Mouse (Mus musculus) forebrain, embryonic 11.5 days (tissue): Measurements from ENCODE around the gene Fam57a. TPM values are rescaled to one million over a fixed set of nuclear protein-coding genes. Genes with fewer than 3 reads are reported as not detected.

Experiments
- ATAC-seq: fragments of 200-750 bp; cut with Nextera tagmentation; replicated peaks from 2 replicates; pipeline ENCODE4 v1.8.0; 2017; ENCODE audit warnings: moderate TSS enrichment; ENCODE audit not compliant: low FRiP score
- DNase-seq: peaks from one replicate; pipeline ENCODE4 v3.0.0-alpha.2; 2017; ENCODE audit warnings: low spot score
- H3K27ac ChIP-seq: fragments of 300-500 bp; sonication (generic); 2 replicates; pipeline ENCODE4 v1.5.1; 2014; ENCODE audit warnings: low read depth, low read length
- H3K27me3 ChIP-seq: fragments of 300-500 bp; sonication (generic); 2 replicates; pipeline ENCODE4 v1.6.1; 2014; ENCODE audit warnings: mild to moderate bottlenecking, low read length, mixed read lengths; ENCODE audit not compliant: control insufficient read depth, insufficient read depth
- H3K36me3 ChIP-seq: fragments of 300-500 bp; sonication (generic); 2 replicates; pipeline ENCODE4 v1.6.1; 2014; ENCODE audit warnings: mild to moderate bottlenecking, low read length, moderate library complexity, mixed read lengths; ENCODE audit not compliant: control insufficient read depth, insufficient read depth
- H3K4me1 ChIP-seq: fragments of 300-500 bp; sonication (generic); replicated peaks from 2 replicates; pipeline ENCODE4 v1.6.1; 2014; ENCODE audit warnings: low read length, mixed read lengths; ENCODE audit not compliant: control insufficient read depth, insufficient read depth
- H3K4me2 ChIP-seq: fragments of 300-500 bp; sonication (generic); 2 replicates; pipeline ENCODE4 v1.6.1; 2014; ENCODE audit warnings: low read depth, mild to moderate bottlenecking, low read length, moderate library complexity, mixed read lengths; ENCODE audit not compliant: severe bottlenecking
- H3K4me3 ChIP-seq: fragments of 300-500 bp; sonication (generic); 2 replicates; pipeline ENCODE4 v1.5.1; 2014; ENCODE audit warnings: low read depth, low read length
- H3K9ac ChIP-seq: fragments of 300-500 bp; sonication (generic); 2 replicates; pipeline ENCODE4 v1.6.1; 2014; ENCODE audit warnings: low read length
- H3K9me3 ChIP-seq: fragments of 300-500 bp; sonication (generic); 2 replicates; pipeline ENCODE4 v1.6.1; 2016; ENCODE audit warnings: low read length, mixed read lengths; ENCODE audit not compliant: control insufficient read depth
- WGBS: fragments of 180-500 bp; shearing (Covaris S2); extraction: QIAGEN DNeasy Blood & Tissue Kit; methylation state at CpG from one replicate; pipeline ENCODE4 v1.1.7; 2014; 5-methylcytosine and 5-hydroxymethylcytosine counted together
- polyA plus RNA-seq: library from polyadenylated mRNA; unstranded; fragments of >200 nt; fragmentation: Nextera tagmentation; extraction: Ambion mirVana; gene quantifications from 2 replicates; pipeline ENCODE4 v1.2.1, GENCODE M21; 2014

The Fam57a gene
- polyA plus RNA-seq, 1 experiment from 2014 or later: 34.6 TPM

- H3K27ac ChIP-seq: no peak overlapping the region
- H3K9me3 ChIP-seq: no peaks in the 10 kb centered on the region
- H3K27me3 ChIP-seq: no peaks in the 10 kb centered on the region
- H3K4me1 ChIP-seq: peaks cover 3% of the 10 kb centered on the region
- no peak for ATAC-seq
- H3K4me3 ChIP-seq: no peak overlapping the region
- H3K4me2 ChIP-seq: no peak overlapping the region
- H3K9ac ChIP-seq: no peak overlapping the region
- no peak for DNase-seq
- no peaks in the 10 kb centered on the region for H3K36me3 ChIP-seq
Measured at GRCm38 (mm10) chr11:76246439-76246838, 67.0 kb downstream of the Fam57a start.

- H3K27me3 ChIP-seq: no peaks in the 10 kb centered on the region
- H3K27ac ChIP-seq: no peak overlapping the region
- peaks cover 3% of the 10 kb centered on the region for H3K4me1 ChIP-seq
- H3K9ac ChIP-seq: no peak overlapping the region
- H3K9me3 ChIP-seq: no peaks in the 10 kb centered on the region
- DNase-seq: no peak
- no peaks in the 10 kb centered on the region for H3K36me3 ChIP-seq
- 61% methylated on average over 2 of the region's 2 CpGs for WGBS
- no peak overlapping the region for H3K4me3 ChIP-seq
- no peak for ATAC-seq
- H3K4me2 ChIP-seq: no peak overlapping the region
Measured at GRCm38 (mm10) chr11:76247239-76247638, 67.8 kb downstream of the Fam57a start.

GRCm38 (mm10) chr11:76252036-76252435 is 72.6 kb downstream of the Fam57a start:
- DNase-seq (peak; percentile 45), ATAC-seq (no peak)
- Histone ChIP-seq H3K9me3 (no peaks in the 10 kb centered on the region), H3K9ac (no peak overlapping the region), H3K27ac (no peak overlapping the region), H3K27me3 (no peaks in the 10 kb centered on the region), H3K4me2 (no peak overlapping the region), H3K4me1 (peaks cover 5% of the 10 kb centered on the region; the same call in 1 of the 2 replicates), H3K36me3 (no peaks in the 10 kb centered on the region), H3K4me3 (no peak overlapping the region)
- 71% methylated on average over 3 of the region's 3 CpGs for WGBS

- Histone ChIP-seq H3K4me2 (no peak overlapping the region), H3K27me3 (no peaks in the 10 kb centered on the region), H3K9me3 (no peaks in the 10 kb centered on the region), H3K36me3 (no peaks in the 10 kb centered on the region; the same call in 1 of the 2 replicates), H3K4me3 (no peak overlapping the region), H3K4me1 (peaks cover 5% of the 10 kb centered on the region; the same call in 1 of the 2 replicates), H3K9ac (no peak overlapping the region), H3K27ac (0 out of 2 replicates have a peak overlapping the region, but pooled peaks have one; percentile 7)
- ATAC-seq (peak; percentile 85), DNase-seq (peak; percentile 90)
- 53% methylated on average over 5 of the region's 5 CpGs for WGBS
Measured at GRCm38 (mm10) chr11:76253145-76253917, 73.9 kb downstream of the Fam57a start.

GRCm38 (mm10) chr11:76253918-76254264 is 74.4 kb downstream of the Fam57a start:
- ATAC-seq (no peak), DNase-seq (no peak)
- Histone ChIP-seq H3K27ac (peak overlapping the region; percentile 7; the same call in 1 of the 2 replicates), H3K4me3 (no peak overlapping the region), H3K4me2 (no peak overlapping the region), H3K36me3 (no peaks in the 10 kb centered on the region; the same call in 1 of the 2 replicates), H3K4me1 (peaks cover 5% of the 10 kb centered on the region; the same call in 1 of the 2 replicates), H3K27me3 (no peaks in the 10 kb centered on the region), H3K9me3 (no peaks in the 10 kb centered on the region), H3K9ac (no peak overlapping the region)
- WGBS: 76% methylated on average over 4 of the region's 4 CpGs

- H3K4me2 ChIP-seq: no peak overlapping the region
- no peak overlapping the region for H3K9ac ChIP-seq
- H3K36me3 ChIP-seq: no peaks in the 10 kb centered on the region; the same call in 1 of the 2 replicates
- no peaks in the 10 kb centered on the region for H3K9me3 ChIP-seq
- H3K4me1 ChIP-seq: peaks cover 11% of the 10 kb centered on the region
- 72% methylated on average over 4 of the region's 4 CpGs for WGBS
- ATAC-seq (no peak), DNase-seq (no peak)
- H3K4me3 ChIP-seq: no peak overlapping the region
- H3K27ac ChIP-seq: no peak overlapping the region
- H3K27me3 ChIP-seq: no peaks in the 10 kb centered on the region
Measured at GRCm38 (mm10) chr11:76255431-76256001, 76.0 kb downstream of the Fam57a start.

- no peak overlapping the region for H3K9ac ChIP-seq
- no peaks in the 10 kb centered on the region for H3K27me3 ChIP-seq
- H3K36me3 ChIP-seq: no peaks in the 10 kb centered on the region; the same call in 1 of the 2 replicates
- H3K4me2 ChIP-seq: no peak overlapping the region
- H3K27ac ChIP-seq: 0 out of 2 replicates have a peak overlapping the region, but pooled peaks have one; percentile 6
- 68% methylated on average over 5 of the region's 5 CpGs for WGBS
- ATAC-seq (no peak), DNase-seq (no peak)
- peaks cover 16% of the 10 kb centered on the region for H3K4me1 ChIP-seq
- H3K9me3 ChIP-seq: no peaks in the 10 kb centered on the region
- H3K4me3 ChIP-seq: no peak overlapping the region
Measured at GRCm38 (mm10) chr11:76256129-76256528, 76.7 kb downstream of the Fam57a start.

GRCm38 (mm10) chr11:76257386-76257785 is 77.9 kb downstream of the Fam57a start:
- no peak overlapping the region for H3K9ac ChIP-seq
- no peak for DNase-seq
- no peak overlapping the region for H3K4me2 ChIP-seq
- WGBS: 80% methylated on average over 4 of the region's 4 CpGs
- H3K27ac ChIP-seq: no peak overlapping the region
- H3K27me3 ChIP-seq: no peaks in the 10 kb centered on the region
- no peak for ATAC-seq
- no peak overlapping the region for H3K4me3 ChIP-seq
- no peaks in the 10 kb centered on the region; the same call in 1 of the 2 replicates for H3K36me3 ChIP-seq
- H3K4me1 ChIP-seq: peaks cover 26% of the 10 kb centered on the region
- no peaks in the 10 kb centered on the region for H3K9me3 ChIP-seq
